Mouse (Mus musculus): ENCODE results near the gene Fam19a5.

Gene Fam19a5

GRCm38 (mm10) chr15:87773955-87774354 is 229.9 kb downstream of the Fam19a5 start:
- DNase-seq, result no peak

- DNase-seq, result no peak
Measured at GRCm38 (mm10) chr15:87783331-87783730, 239.2 kb downstream of the Fam19a5 start.

- DNase-seq, result no peak
Measured at GRCm38 (mm10) chr15:87789671-87790070, 245.6 kb downstream of the Fam19a5 start.

GRCm38 (mm10) chr15:87793661-87794060 is 249.6 kb downstream of the Fam19a5 start:
- DNase-seq, result no peak

- no peak for DNase-seq
Measured at GRCm38 (mm10) chr15:87796571-87796970, 252.5 kb downstream of the Fam19a5 start.
